Mouse (Mus musculus): ENCODE data around the gene Ccdc24. TPM values are rescaled to one million over a fixed set of nuclear protein-coding genes. Genes with fewer than 3 reads are reported as not detected.
A peak's percentile ranks its signal among the peaks of the same experiment; 100 is the strongest.

The Ccdc24 gene
- polyA plus RNA-seq, 1 experiment = 137 TPM

DNA sequence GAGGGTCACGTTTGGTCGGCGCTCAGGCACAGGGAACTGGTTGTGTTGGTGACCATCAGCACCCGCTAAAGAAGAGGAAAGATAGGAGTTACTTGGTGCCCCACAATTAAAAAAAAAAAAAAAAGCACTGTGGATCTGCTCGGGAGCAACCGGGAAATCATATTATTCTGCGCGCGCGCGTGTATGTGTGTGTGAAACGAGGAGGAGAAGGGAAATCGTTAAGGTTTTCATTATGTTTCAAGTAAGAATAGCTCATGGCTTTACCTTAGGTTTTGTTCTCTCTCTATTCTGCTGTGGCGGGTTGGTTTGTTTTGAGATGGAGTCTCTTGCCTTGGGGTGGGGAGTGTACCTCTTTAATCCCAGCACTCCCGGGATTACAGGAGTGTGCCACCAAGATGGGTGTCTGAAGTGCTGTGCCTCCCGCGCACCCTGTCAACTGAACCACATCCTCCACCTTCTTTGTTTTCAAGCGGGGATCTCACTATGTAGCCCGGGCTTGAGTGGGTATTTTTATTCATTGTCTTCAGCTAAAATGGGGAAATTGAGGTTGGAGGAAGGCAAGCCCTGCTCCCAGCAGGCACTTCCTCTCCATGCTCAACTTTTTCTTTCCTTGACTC is 43.2 kb upstream of the Ccdc24 start:
- H3K4me3 ChIP-seq (ENCODE audit: control insufficient read depth, low read depth, low read length) = peak overlapping the region; percentile 98
- no peaks in the 10 kb centered on the region for H3K27me3 ChIP-seq (ENCODE audit: control insufficient read depth, insufficient read depth, low read length)
- TF ChIP-seq POLR2A (IDR thresholded peaks at IDR 0.05; ENCODE audit: control insufficient read depth, low read depth, low read length) (no peak), CTCF (IDR thresholded peaks at IDR 0.05; ENCODE audit: control insufficient read depth, insufficient read depth, insufficient replicate concordance, low read depth, low read length) (no peak)
- peaks cover 9% of the 10 kb centered on the region for H3K4me1 ChIP-seq (ENCODE audit: control insufficient read depth, insufficient read depth, low read length)
- H3K36me3 ChIP-seq (ENCODE audit: control insufficient read depth, insufficient read depth, low read length) = no peaks in the 10 kb centered on the region; the same call in 1 of the 2 replicates
- peak overlapping the region; percentile 15; the same call in 1 of the 2 replicates for H3K27ac ChIP-seq (ENCODE audit: control insufficient read depth, insufficient read depth, low read depth, low read length)

DNA sequence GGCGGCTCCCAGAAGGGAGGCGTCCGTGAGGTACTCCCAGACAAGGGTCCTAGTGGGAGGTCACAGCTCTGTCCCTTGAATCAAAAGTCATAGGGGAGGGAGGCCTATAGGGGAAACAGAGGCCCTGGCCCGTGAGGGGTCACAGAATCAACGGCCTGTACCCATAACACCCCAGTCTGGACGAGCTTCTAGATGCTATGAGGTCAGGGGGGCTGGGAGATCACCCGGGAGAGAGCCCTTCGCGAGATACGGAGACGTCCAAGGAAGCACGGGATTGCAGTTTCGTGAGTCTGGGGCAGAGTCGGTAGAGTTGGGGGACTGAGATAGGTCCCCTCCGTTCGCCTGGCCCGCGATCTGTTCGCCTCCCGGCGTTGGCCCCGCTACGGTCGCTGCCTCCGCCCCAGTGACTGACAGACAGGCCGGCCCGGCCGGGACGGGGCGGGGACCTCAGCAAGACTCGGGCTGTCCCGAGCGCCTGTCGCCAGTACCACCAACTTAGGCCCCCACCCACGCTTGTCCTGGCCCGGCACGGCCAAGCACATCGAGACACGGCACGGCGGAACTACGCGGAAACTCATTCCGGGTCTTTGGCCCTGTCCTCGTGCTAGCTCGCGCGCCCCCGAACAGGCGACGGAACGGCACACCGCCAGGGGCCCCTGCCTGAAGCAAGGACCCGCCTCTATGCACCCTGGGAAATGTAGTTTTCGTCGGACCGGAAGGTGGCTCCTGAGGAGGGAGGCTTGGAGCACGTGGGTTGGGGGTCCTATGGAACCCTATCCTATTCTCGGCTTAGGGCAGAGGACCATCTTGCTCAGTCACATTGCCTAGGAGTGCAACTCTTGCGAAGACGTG is 42.5 kb upstream of the Ccdc24 start, which contains the start of gene Ipo13:
Ipo13 (minus strand) TSS at position 409 of the 852 bp plus-strand sequence.
- Histone ChIP-seq H3K4me3 (ENCODE audit: control insufficient read depth, low read depth, low read length) (peak within 1 kb of the TSS; percentile 98), H3K27me3 (ENCODE audit: control insufficient read depth, insufficient read depth, low read length) (no peaks in the 10 kb centered on the region), H3K4me1 (ENCODE audit: control insufficient read depth, insufficient read depth, low read length) (peaks cover 9% of the 10 kb centered on the region), H3K36me3 (ENCODE audit: control insufficient read depth, insufficient read depth, low read length) (no peaks in the 10 kb centered on the region; the same call in 1 of the 2 replicates), H3K27ac (ENCODE audit: control insufficient read depth, insufficient read depth, low read depth, low read length) (peak within 1 kb of the TSS; percentile 95)
- TF ChIP-seq POLR2A (IDR thresholded peaks at IDR 0.05; ENCODE audit: control insufficient read depth, low read depth, low read length) (no peak; the same call in 1 of the 2 replicates), CTCF (IDR thresholded peaks at IDR 0.05; ENCODE audit: control insufficient read depth, insufficient read depth, insufficient replicate concordance, low read depth, low read length) (no peak)

DNA sequence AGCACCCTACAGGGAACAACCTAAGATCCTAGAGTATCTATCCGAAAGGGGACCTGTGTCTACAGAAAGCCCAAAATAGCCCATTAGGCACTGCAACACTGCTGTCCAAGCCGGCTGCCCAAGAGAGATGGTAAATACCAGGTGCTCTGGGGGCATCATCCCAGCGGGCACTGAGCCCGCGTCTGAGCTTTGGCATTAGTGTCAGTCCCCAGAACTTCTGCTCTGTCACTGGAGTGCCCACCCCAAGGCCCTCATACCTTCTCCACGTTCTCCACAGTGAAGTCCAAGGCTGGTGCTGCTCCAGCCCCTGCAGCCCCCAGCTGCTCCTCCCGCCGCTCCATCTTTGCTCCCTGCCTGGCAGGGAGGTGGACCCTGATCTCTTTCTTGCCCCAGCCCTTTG is 41.7 kb upstream of the Ccdc24 start:
- H3K36me3 ChIP-seq (ENCODE audit: control insufficient read depth, insufficient read depth, low read length) = no peaks in the 10 kb centered on the region; the same call in 1 of the 2 replicates
- no peak overlapping the region for H3K27ac ChIP-seq (ENCODE audit: control insufficient read depth, insufficient read depth, low read depth, low read length)
- no peaks in the 10 kb centered on the region for H3K27me3 ChIP-seq (ENCODE audit: control insufficient read depth, insufficient read depth, low read length)
- H3K4me3 ChIP-seq (ENCODE audit: control insufficient read depth, low read depth, low read length) = peak overlapping the region; percentile 98
- peaks cover 10% of the 10 kb centered on the region for H3K4me1 ChIP-seq (ENCODE audit: control insufficient read depth, insufficient read depth, low read length)
- TF ChIP-seq POLR2A (IDR thresholded peaks at IDR 0.05; ENCODE audit: control insufficient read depth, low read depth, low read length) (no peak), CTCF (IDR thresholded peaks at IDR 0.05; ENCODE audit: control insufficient read depth, insufficient read depth, insufficient replicate concordance, low read depth, low read length) (no peak)

DNA sequence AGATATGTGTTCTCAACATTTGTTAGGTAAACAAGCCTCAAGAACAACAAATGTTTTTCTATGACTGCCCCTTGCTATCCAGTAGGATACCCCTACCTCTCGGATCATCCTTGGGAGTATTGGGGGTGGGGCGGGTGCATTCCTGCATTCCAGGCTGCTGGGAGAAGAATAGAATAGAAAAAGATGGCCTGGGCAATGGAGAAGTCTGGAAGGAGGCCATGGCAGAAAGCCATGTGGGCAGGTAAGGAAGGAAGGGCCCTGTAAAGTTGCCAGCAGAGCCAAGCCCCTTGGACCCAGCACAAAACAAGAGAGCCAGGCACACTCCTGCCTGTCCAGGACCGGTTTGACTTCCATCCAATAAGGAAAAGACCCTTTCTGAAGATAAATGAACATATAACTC is 41.1 kb upstream of the Ccdc24 start:
- Histone ChIP-seq H3K27me3 (ENCODE audit: control insufficient read depth, insufficient read depth, low read length) (no peaks in the 10 kb centered on the region), H3K4me1 (ENCODE audit: control insufficient read depth, insufficient read depth, low read length) (peaks cover 11% of the 10 kb centered on the region), H3K36me3 (ENCODE audit: control insufficient read depth, insufficient read depth, low read length) (no peaks in the 10 kb centered on the region; the same call in 1 of the 2 replicates), H3K4me3 (ENCODE audit: control insufficient read depth, low read depth, low read length) (no peak overlapping the region; the same call in 1 of the 2 replicates), H3K27ac (ENCODE audit: control insufficient read depth, insufficient read depth, low read depth, low read length) (no peak overlapping the region)
- no peak for TF ChIP-seq POLR2A (IDR thresholded peaks at IDR 0.05; ENCODE audit: control insufficient read depth, low read depth, low read length)
- TF ChIP-seq CTCF (IDR thresholded peaks at IDR 0.05; ENCODE audit: control insufficient read depth, insufficient read depth, insufficient replicate concordance, low read depth, low read length) = no peak

DNA sequence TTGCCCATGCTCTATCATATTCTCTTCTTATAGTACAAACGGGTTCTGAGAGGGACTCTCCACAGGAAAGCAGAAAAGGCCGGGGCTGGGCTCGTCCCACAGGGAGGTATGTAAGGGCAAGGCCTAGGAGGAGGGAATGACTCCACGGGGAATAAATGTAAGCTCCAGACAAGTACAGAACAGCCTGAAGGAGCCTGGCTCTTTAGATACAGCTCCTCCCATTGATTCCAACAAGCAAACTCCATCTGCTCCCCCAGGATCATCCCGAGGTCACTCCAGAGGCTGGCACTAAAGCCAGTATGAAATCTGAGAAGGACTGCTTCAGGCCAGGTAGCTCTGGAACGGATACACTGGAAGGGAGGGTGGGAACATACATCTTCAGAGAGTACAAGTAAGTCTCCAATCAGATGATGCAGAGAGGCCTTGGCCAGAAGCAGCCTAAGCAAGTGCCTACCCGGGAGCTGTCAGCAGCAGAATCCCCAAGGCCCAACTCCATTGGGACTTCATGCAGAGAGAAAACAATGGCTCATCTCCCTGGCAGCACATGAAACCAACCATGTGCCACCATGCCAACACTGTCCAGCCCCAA is 40.4 kb upstream of the Ccdc24 start:
- H3K27me3 ChIP-seq (ENCODE audit: control insufficient read depth, insufficient read depth, low read length) = no peaks in the 10 kb centered on the region
- H3K4me3 ChIP-seq (ENCODE audit: control insufficient read depth, low read depth, low read length) = no peak overlapping the region
- H3K27ac ChIP-seq (ENCODE audit: control insufficient read depth, insufficient read depth, low read depth, low read length) = no peak overlapping the region
- peaks cover 11% of the 10 kb centered on the region for H3K4me1 ChIP-seq (ENCODE audit: control insufficient read depth, insufficient read depth, low read length)
- no peaks in the 10 kb centered on the region; the same call in 1 of the 2 replicates for H3K36me3 ChIP-seq (ENCODE audit: control insufficient read depth, insufficient read depth, low read length)
- TF ChIP-seq CTCF (IDR thresholded peaks at IDR 0.05; ENCODE audit: control insufficient read depth, insufficient read depth, insufficient replicate concordance, low read depth, low read length) (no peak), POLR2A (IDR thresholded peaks at IDR 0.05; ENCODE audit: control insufficient read depth, low read depth, low read length) (no peak)

DNA sequence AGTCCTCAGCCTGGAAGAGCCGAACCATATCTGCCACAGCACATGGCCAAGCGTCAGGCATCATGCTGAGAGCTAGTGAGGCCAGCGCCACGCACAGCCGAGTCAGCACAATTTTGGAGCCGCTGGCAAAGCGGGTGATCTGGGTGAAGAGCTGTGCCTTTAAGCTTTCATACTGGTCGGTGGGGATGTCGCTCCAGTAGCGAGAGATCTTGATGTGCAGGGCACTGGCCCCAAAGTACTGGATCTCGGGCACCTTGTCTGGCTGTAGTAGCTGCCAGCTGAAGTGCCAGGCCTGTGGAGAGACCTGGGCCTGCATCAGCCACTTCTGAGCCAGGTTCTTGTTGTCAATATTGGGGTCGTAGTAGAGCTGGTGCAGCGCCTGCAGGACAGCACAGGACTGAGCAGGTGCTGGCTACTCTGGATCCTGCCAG is 39.8 kb upstream of the Ccdc24 start:
- Histone ChIP-seq H3K27ac (ENCODE audit: control insufficient read depth, insufficient read depth, low read depth, low read length) (no peak overlapping the region), H3K27me3 (ENCODE audit: control insufficient read depth, insufficient read depth, low read length) (no peaks in the 10 kb centered on the region), H3K4me1 (ENCODE audit: control insufficient read depth, insufficient read depth, low read length) (peaks cover 11% of the 10 kb centered on the region), H3K36me3 (ENCODE audit: control insufficient read depth, insufficient read depth, low read length) (no peaks in the 10 kb centered on the region; the same call in 1 of the 2 replicates), H3K4me3 (ENCODE audit: control insufficient read depth, low read depth, low read length) (no peak overlapping the region)
- TF ChIP-seq POLR2A (IDR thresholded peaks at IDR 0.05; ENCODE audit: control insufficient read depth, low read depth, low read length) = no peak
- TF ChIP-seq CTCF (IDR thresholded peaks at IDR 0.05; ENCODE audit: control insufficient read depth, insufficient read depth, insufficient replicate concordance, low read depth, low read length) = no peak
